Mouse (Mus musculus) macrophage (primary cell): ENCODE measurements around the gene Camkmt. TPM values are rescaled to one million over a fixed set of nuclear protein-coding genes. Genes with fewer than 3 reads are reported as not detected.

Experiments
- H3K27ac ChIP-seq: fragments of 350-480 bp; formaldehyde crosslinking; 2 replicates; pipeline ENCODE4 v1.9.0; 2021
- H3K36me3 ChIP-seq: fragments of 350-480 bp; formaldehyde crosslinking; 2 replicates; pipeline ENCODE4 v1.9.0; 2021; ENCODE audit errors: inconsistent target
- H3K4me3 ChIP-seq: fragments of 350-480 bp; formaldehyde crosslinking; 2 replicates; pipeline ENCODE4 v1.9.0; 2021; ENCODE audit errors: inconsistent target
- H3K79me2 ChIP-seq: fragments of 350-480 bp; formaldehyde crosslinking; 2 replicates; pipeline ENCODE4 v1.9.0; 2021; ENCODE audit errors: inconsistent target
- whole genome bisulfite sequencing: methylation state at CpG from one replicate; pipeline ENCODE4 v1.1.7; 2026; ENCODE audit warnings: inconsistent platforms; ENCODE audit not compliant: missing documents; 5-methylcytosine and 5-hydroxymethylcytosine counted together
- polyA plus RNA-seq: library from polyadenylated mRNA; stranded (reverse); fragments of 250-400 nt; gene quantifications from 3 replicates; pipeline ENCODE4 v1.2.4, GENCODE M21; 2018; ENCODE audit warnings: inconsistent platforms

The Camkmt gene
- polyA plus RNA-seq, 1 experiment from 2014 or later, result 4.7 TPM

- H3K27ac ChIP-seq, result no peak overlapping the region
- 72% methylated on average over 9 of the region's 9 CpGs for WGBS
These were observed 166.6 kb downstream of the Camkmt start for GRCm38 (mm10) chr17:85256930-85257329.

GRCm38 (mm10) chr17:85257348-85257747 is 167.0 kb downstream of the Camkmt start:
- Histone ChIP-seq H3K36me3 (no peaks in the 10 kb centered on the region), H3K79me2 (no peaks in the 10 kb centered on the region), H3K4me3 (no peak overlapping the region), H3K27ac (no peak overlapping the region)
- 92% methylated on average over 11 of the region's 11 CpGs for WGBS

More at GRCm38 (mm10) chr17:85256930-85257329, 166.6 kb downstream of the Camkmt start:
- Histone ChIP-seq H3K4me3 (no peak overlapping the region), H3K79me2 (no peaks in the 10 kb centered on the region), H3K36me3 (no peaks in the 10 kb centered on the region)

- no peak overlapping the region for H3K27ac ChIP-seq
- WGBS, result 92% methylated on average over 12 of the region's 13 CpGs
- no peaks in the 10 kb centered on the region for H3K36me3 ChIP-seq
- H3K79me2 ChIP-seq, result no peaks in the 10 kb centered on the region
- H3K4me3 ChIP-seq, result no peak overlapping the region
These were observed 168.5 kb downstream of the Camkmt start for GRCm38 (mm10) chr17:85258703-85259341.

- no peak overlapping the region for H3K4me3 ChIP-seq
- no peak overlapping the region for H3K27ac ChIP-seq
- no peaks in the 10 kb centered on the region for H3K79me2 ChIP-seq
- 93% methylated on average over 12 of the region's 12 CpGs for WGBS
- no peaks in the 10 kb centered on the region for H3K36me3 ChIP-seq
These were observed 176.6 kb downstream of the Camkmt start for GRCm38 (mm10) chr17:85266831-85267422.

- Histone ChIP-seq H3K79me2 (no peaks in the 10 kb centered on the region), H3K27ac (no peak overlapping the region), H3K4me3 (no peak overlapping the region), H3K36me3 (no peaks in the 10 kb centered on the region)
- 94% methylated on average over 20 of the region's 20 CpGs for WGBS
These were observed 181.3 kb downstream of the Camkmt start for GRCm38 (mm10) chr17:85271466-85272175.

- H3K36me3 ChIP-seq, result no peaks in the 10 kb centered on the region
- no peak overlapping the region for H3K27ac ChIP-seq
- no peaks in the 10 kb centered on the region for H3K79me2 ChIP-seq
- no peak overlapping the region for H3K4me3 ChIP-seq
- 87% methylated on average over 7 of the region's 7 CpGs for WGBS
These were observed 189.4 kb downstream of the Camkmt start for GRCm38 (mm10) chr17:85279720-85280119.

GRCm38 (mm10) chr17:85282447-85282846 is 192.1 kb downstream of the Camkmt start:
- Histone ChIP-seq H3K4me3 (no peak overlapping the region), H3K36me3 (no peaks in the 10 kb centered on the region), H3K27ac (no peak overlapping the region), H3K79me2 (no peaks in the 10 kb centered on the region)
- 97% methylated on average over 5 of the region's 5 CpGs for WGBS

GRCm38 (mm10) chr17:85291154-85291553 is 200.8 kb downstream of the Camkmt start:
- no peak overlapping the region for H3K4me3 ChIP-seq
- H3K27ac ChIP-seq, result no peak overlapping the region
- no peaks in the 10 kb centered on the region for H3K79me2 ChIP-seq
- WGBS, result 99% methylated on average over 4 of the region's 4 CpGs
- no peaks in the 10 kb centered on the region for H3K36me3 ChIP-seq

GRCm38 (mm10) chr17:85291601-85292000 is 201.2 kb downstream of the Camkmt start:
- no peaks in the 10 kb centered on the region for H3K36me3 ChIP-seq
- no peak overlapping the region for H3K4me3 ChIP-seq
- H3K79me2 ChIP-seq, result no peaks in the 10 kb centered on the region
- H3K27ac ChIP-seq, result no peak overlapping the region
- 87% methylated on average over 5 of the region's 5 CpGs for WGBS

- Histone ChIP-seq H3K27ac (no peak overlapping the region), H3K4me3 (no peak overlapping the region), H3K79me2 (no peaks in the 10 kb centered on the region), H3K36me3 (no peaks in the 10 kb centered on the region)
- WGBS, result 84% methylated on average over 6 of the region's 6 CpGs
These were observed 201.9 kb downstream of the Camkmt start for GRCm38 (mm10) chr17:85292276-85292675.

GRCm38 (mm10) chr17:85303686-85304085 is 213.3 kb downstream of the Camkmt start:
- 97% methylated on average over 3 of the region's 3 CpGs for WGBS
- Histone ChIP-seq H3K79me2 (no peaks in the 10 kb centered on the region), H3K36me3 (no peaks in the 10 kb centered on the region), H3K27ac (no peak overlapping the region), H3K4me3 (no peak overlapping the region)

GRCm38 (mm10) chr17:85308566-85308965 is 218.2 kb downstream of the Camkmt start:
- no peak overlapping the region for H3K4me3 ChIP-seq
- H3K27ac ChIP-seq, result no peak overlapping the region
- no peaks in the 10 kb centered on the region for H3K79me2 ChIP-seq
- 94% methylated on average over 7 of the region's 7 CpGs for WGBS
- no peaks in the 10 kb centered on the region for H3K36me3 ChIP-seq

GRCm38 (mm10) chr17:85309046-85309445 is 218.7 kb downstream of the Camkmt start:
- no peak overlapping the region for H3K4me3 ChIP-seq
- no peaks in the 10 kb centered on the region for H3K79me2 ChIP-seq
- no peak overlapping the region for H3K27ac ChIP-seq
- no peaks in the 10 kb centered on the region for H3K36me3 ChIP-seq
- WGBS, result 95% methylated on average over 10 of the region's 10 CpGs

GRCm38 (mm10) chr17:85311348-85311747 is 221.0 kb downstream of the Camkmt start:
- no peaks in the 10 kb centered on the region for H3K79me2 ChIP-seq
- 92% methylated on average over 13 of the region's 13 CpGs for WGBS
- H3K4me3 ChIP-seq, result no peak overlapping the region
- H3K36me3 ChIP-seq, result no peaks in the 10 kb centered on the region
- H3K27ac ChIP-seq, result no peak overlapping the region

GRCm38 (mm10) chr17:85318401-85318800 is 228.0 kb downstream of the Camkmt start:
- Histone ChIP-seq H3K36me3 (no peaks in the 10 kb centered on the region), H3K27ac (no peak overlapping the region), H3K79me2 (no peaks in the 10 kb centered on the region), H3K4me3 (no peak overlapping the region)
- 86% methylated on average over 10 of the region's 10 CpGs for WGBS
